Mouse (Mus musculus): ENCODE data around the gene Ptprm.

GRCm38 (mm10) chr17:67272928-67273327 lies 81.3 kb downstream of the Ptprm start:
- TF ChIP-seq USF1 (IDR thresholded peaks at IDR 0.05; ENCODE audit: low read depth, low read length), result no peak
- TF ChIP-seq MAFK (IDR thresholded peaks at IDR 0.05; ENCODE audit: borderline replicate concordance, low read depth, low read length), result no peak
- TF ChIP-seq CTCF (IDR thresholded peaks at IDR 0.05 in 2 of 3, conservative IDR thresholded peaks at IDR 0.05 in 1 of 3; ENCODE audit: control insufficient read depth in 1 of 3, insufficient read depth in 1 of 3, low read depth in 2 of 3, low read length in 3 of 3, poor library complexity in 1 of 3, severe bottlenecking in 1 of 3), result no peak
- TF ChIP-seq CHD1 (IDR thresholded peaks at IDR 0.05; ENCODE audit: low read depth, low read length), result no peak
- TF ChIP-seq SMC3 (IDR thresholded peaks at IDR 0.05; ENCODE audit: low read depth, low read length), result no peak
- TF ChIP-seq MEF2A (IDR thresholded peaks at IDR 0.05; ENCODE audit: extremely low read depth, insufficient replicate concordance, low read depth, low read length, poor library complexity, severe bottlenecking), result no peak
- no peak for TF ChIP-seq HCFC1 (IDR thresholded peaks at IDR 0.05; ENCODE audit: low read depth, low read length)
- TF ChIP-seq EP300 (IDR thresholded peaks at IDR 0.05; ENCODE audit: low read depth in 1 of 2, low read length in 2 of 2), result no peak
- no peak for TF ChIP-seq E2F4 (IDR thresholded peaks at IDR 0.05; ENCODE audit: borderline replicate concordance, low read depth, low read length)
- TF ChIP-seq POLR2A (IDR thresholded peaks at IDR 0.05; ENCODE audit: control insufficient read depth in 1 of 2, insufficient read depth in 1 of 2, low read depth in 1 of 2, low read length in 2 of 2, poor library complexity in 1 of 2), result no peak
